ENCODE assay signal across 19 mouse cellular contexts in genomic region chr3:156382919-156383318, GRCm38 (mm10).
DNase-seq lines count a peak whose midpoint lies in the region; ATAC-seq and TF ChIP-seq lines count a peak whose summit lies in the region.
"Had no signal": no experiment of that assay in that cellular context is flagged by ENCODE, and none has a peak within 500 bp of the region (broad histone marks: within the 10 kb centered on the region; RNA-seq: fewer than 3 reads in every experiment).

No protein-coding gene starts in this region.

- no peak for TF ChIP-seq POLR2A in brain, embryonic 14.5 days (IDR thresholded peaks at IDR 0.05; ENCODE audit: borderline replicate concordance, extremely low read depth, insufficient read depth, insufficient read length, poor library complexity, severe bottlenecking)

- no peak for DNase-seq in frontal cortex, adult 2 months (ENCODE audit: extremely low spot score in 1 of 2, low spot score in 1 of 2)
- DNase-seq in midbrain, postnatal 0 days (ENCODE audit: low spot score): peak; percentile 8
- DNase-seq in midbrain, embryonic 14.5 days: no peak
- DNase-seq in brain, embryonic 14.5 days (ENCODE audit: low read depth): peak; percentile 20
- no peak for DNase-seq in kidney, adult 11 months
- DNase-seq: adrenal gland, adult 2 months; adrenal gland, postnatal 10 days; adrenal gland, postnatal 25 days; cerebellum, adult 11-12 months; cerebellum, adult 2 months; cerebellum, adult 9-10 months; cerebellum, postnatal 10 days; cerebellum, postnatal 25 days had no signal

- no peaks in the 10 kb centered on the region for H3K4me1 ChIP-seq in midbrain, postnatal 0 days (ENCODE audit: insufficient read depth, low read length)
- no peaks in the 10 kb centered on the region for H3K4me1 ChIP-seq in midbrain, embryonic 14.5 days (ENCODE audit: control insufficient read depth, insufficient read depth, low read length)
- H3K4me1 ChIP-seq: embryonic facial prominence, embryonic 10.5 days; embryonic facial prominence, embryonic 12.5 days had no signal

- H3K27ac ChIP-seq in midbrain, postnatal 0 days (ENCODE audit: low read depth, low read length): no peak overlapping the region
- no peak overlapping the region for H3K27ac ChIP-seq in midbrain, embryonic 14.5 days (replicated peaks; ENCODE audit: low read depth, low read length)
- H3K27ac ChIP-seq: embryonic facial prominence, embryonic 10.5 days; embryonic facial prominence, embryonic 12.5 days had no signal

- no peak overlapping the region for H3K9ac ChIP-seq in midbrain, postnatal 0 days (replicated peaks; ENCODE audit: low read length, poor library complexity, severe bottlenecking)
- no peak overlapping the region for H3K9ac ChIP-seq in midbrain, embryonic 14.5 days (replicated peaks; ENCODE audit: low read length)
- H3K9ac ChIP-seq: embryonic facial prominence, embryonic 12.5 days had no signal

- H3K9me3 ChIP-seq in midbrain, postnatal 0 days (ENCODE audit: low read length): no peaks in the 10 kb centered on the region
- H3K9me3 ChIP-seq in midbrain, embryonic 14.5 days (ENCODE audit: control insufficient read depth, low read length): no peaks in the 10 kb centered on the region
- H3K9me3 ChIP-seq: embryonic facial prominence, embryonic 10.5 days; embryonic facial prominence, embryonic 12.5 days had no signal

- no peaks in the 10 kb centered on the region for H3K36me3 ChIP-seq in midbrain, postnatal 0 days (ENCODE audit: insufficient read depth, low read length)
- H3K36me3 ChIP-seq in midbrain, embryonic 14.5 days (ENCODE audit: control insufficient read depth, insufficient read depth, low read length): no peaks in the 10 kb centered on the region
- H3K36me3 ChIP-seq: embryonic facial prominence, embryonic 10.5 days; embryonic facial prominence, embryonic 12.5 days had no signal

- H3K4me2 ChIP-seq in midbrain, postnatal 0 days (ENCODE audit: low read depth, low read length, poor library complexity, severe bottlenecking): no peak overlapping the region
- H3K4me2 ChIP-seq in midbrain, embryonic 14.5 days (ENCODE audit: low read length): no peak overlapping the region
- H3K4me2 ChIP-seq: embryonic facial prominence, embryonic 12.5 days had no signal

- H3K4me3 ChIP-seq in midbrain, postnatal 0 days (ENCODE audit: low read depth, low read length): no peak overlapping the region
- H3K4me3 ChIP-seq in midbrain, embryonic 14.5 days (replicated peaks; ENCODE audit: low read depth, low read length): no peak overlapping the region
- H3K4me3 ChIP-seq: embryonic facial prominence, embryonic 10.5 days; embryonic facial prominence, embryonic 12.5 days had no signal

- no peak for TF ChIP-seq CTCF in midbrain, postnatal 0 days (IDR thresholded peaks at IDR 0.05)
- TF ChIP-seq CTCF in brain, embryonic 14.5 days (IDR thresholded peaks at IDR 0.05; ENCODE audit: borderline replicate concordance, extremely low read depth, insufficient read depth, insufficient read length): no peak

- no peaks in the 10 kb centered on the region for H3K27me3 ChIP-seq in midbrain, postnatal 0 days (ENCODE audit: insufficient read depth, low read length)
- H3K27me3 ChIP-seq in midbrain, embryonic 14.5 days (ENCODE audit: control insufficient read depth, insufficient read depth, low read length): no peaks in the 10 kb centered on the region
- H3K27me3 ChIP-seq: embryonic facial prominence, embryonic 12.5 days had no signal

- 0 out of 2 replicates have a peak, but pooled peaks have one; percentile 57 for ATAC-seq in frontal cortex, adult (ENCODE audit: low TSS enrichment)
- ATAC-seq in midbrain, postnatal 0 days (ENCODE audit: low FRiP score): no peak
- no peak for ATAC-seq in midbrain, embryonic 14.5 days (ENCODE audit: low FRiP score, low TSS enrichment)
- no peak for ATAC-seq in inflammation-experienced regulatory T-cells, adult 6 months
- ATAC-seq: forebrain, embryonic 14.5 days; forebrain, embryonic 16.5 days had no signal

Comparison
In these comparisons a context has a peak if more than half of its experiments do, and no peak if none do; other contexts are left out.
1. DNase-seq: peak in midbrain, postnatal 0 days (single experiment) and brain, embryonic 14.5 days (single experiment); none in frontal cortex, adult 2 months (0 of 2), midbrain, embryonic 14.5 days (single experiment) and kidney, adult 11 months (single experiment).